Mouse (Mus musculus) right cerebral cortex, postnatal 10 days (tissue): Measurements from ENCODE around the gene Hmgn2.

Experiments
- DNase-seq, 2 experiments: peaks; one replicate each; pipeline ENCODE4 v3.0.0; 2021; ENCODE audit warnings: low spot score in 2 of 2

Gene Hmgn2

GRCm38 (mm10) chr4:133925204-133925603, 43.2 kb downstream of the Hmgn2 start:
- DNase-seq: no peak

- no peak for DNase-seq
These were observed 44.7 kb downstream of the Hmgn2 start for GRCm38 (mm10) chr4:133923743-133924142.

GRCm38 (mm10) chr4:133918093-133918825, 50.2 kb downstream of the Hmgn2 start:
- peak; percentile 44 to 55 for DNase-seq
